In the genomic region with DNA sequence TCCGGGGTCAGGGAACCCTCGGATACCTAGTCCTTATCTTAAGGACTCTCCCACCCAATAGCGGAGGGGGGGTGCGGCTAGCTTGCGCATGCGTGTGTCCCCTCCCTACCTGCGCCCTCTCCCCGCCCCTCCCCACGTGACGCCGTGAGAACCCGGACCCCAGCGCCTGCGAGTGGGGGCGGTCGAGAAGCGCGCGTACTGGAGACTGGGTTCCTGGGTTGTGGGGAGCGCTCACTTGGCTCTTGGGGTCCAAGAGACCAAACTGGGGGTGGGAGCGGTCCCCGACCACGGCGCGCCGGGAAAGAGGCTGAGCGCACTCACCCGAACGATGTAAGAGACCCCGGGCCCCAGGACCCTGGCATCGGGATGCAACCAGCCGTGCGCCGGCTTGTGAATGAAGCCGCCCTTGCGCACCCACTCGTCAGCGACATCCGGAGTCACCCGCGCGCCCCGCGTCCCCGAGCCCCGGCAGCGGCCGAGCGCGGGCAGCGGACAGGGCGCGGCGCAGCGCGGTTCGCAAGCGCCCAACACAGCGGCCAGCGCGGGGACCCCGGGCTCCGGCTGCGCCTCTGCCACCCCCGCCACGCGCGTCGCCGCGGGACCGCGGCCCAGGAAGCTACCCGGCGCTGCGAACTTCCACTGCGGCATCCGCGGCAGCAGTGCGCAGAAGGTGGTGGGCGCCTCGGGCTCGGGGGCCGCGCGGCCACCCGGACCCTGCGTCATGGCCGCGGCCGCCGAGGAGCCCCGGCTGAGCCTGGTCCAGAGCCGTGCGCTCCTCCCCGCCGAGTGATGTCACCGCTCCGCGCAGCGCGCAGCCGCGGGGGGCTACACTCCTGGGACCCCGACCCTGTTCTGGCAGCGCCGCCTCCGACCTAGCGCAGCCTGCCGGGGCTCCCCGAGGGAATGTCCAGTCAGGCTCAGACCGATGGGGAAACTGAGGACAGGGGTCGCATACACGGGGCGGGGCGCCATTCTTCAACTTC, we compare ENCODE assay signal across 7 mouse cellular contexts. TPM values are rescaled to one million over a fixed set of nuclear protein-coding genes. Genes with fewer than 3 reads are reported as not detected.
DNase-seq lines count a peak whose midpoint lies in the region; ATAC-seq lines count a peak whose summit lies in the region.

Gene Shc2 (minus strand): TSS at position 791 of the 983 bp plus-strand sequence.

- peak within 1 kb of the TSS; percentile 88 for H3K4me2 ChIP-seq in forebrain, embryonic 16.5 days (ENCODE audit: low read length)
- H3K4me2 ChIP-seq in hindbrain, embryonic 12.5 days (replicated peaks) = peak within 1 kb of the TSS; percentile 86
- peak within 1 kb of the TSS; percentile 86 for H3K4me2 ChIP-seq in neural tube, embryonic 12.5 days (replicated peaks)

- H3K4me1 ChIP-seq in forebrain, embryonic 16.5 days (replicated peaks; ENCODE audit: control insufficient read depth, insufficient read depth, low read length) = peaks cover 16% of the 10 kb centered on the region
- peaks cover 21% of the 10 kb centered on the region for H3K4me1 ChIP-seq in hindbrain, embryonic 12.5 days
- peaks cover 35% of the 10 kb centered on the region for H3K4me1 ChIP-seq in limb, embryonic 10.5 days
- peaks cover 14% of the 10 kb centered on the region; the same call in 1 of the 2 replicates for H3K4me1 ChIP-seq in neural tube, embryonic 12.5 days

- H3K4me3 ChIP-seq in forebrain, embryonic 16.5 days (replicated peaks; ENCODE audit: low read length) = peak within 1 kb of the TSS; percentile 62
- H3K4me3 ChIP-seq in hindbrain, embryonic 12.5 days = peak within 1 kb of the TSS; percentile 77
- peak within 1 kb of the TSS; percentile 83 for H3K4me3 ChIP-seq in limb, embryonic 10.5 days
- peak within 1 kb of the TSS; percentile 63 for H3K4me3 ChIP-seq in neural tube, embryonic 12.5 days

- H3K27me3 ChIP-seq in forebrain, embryonic 16.5 days (replicated peaks; ENCODE audit: control insufficient read depth, insufficient read depth, low read length) = peaks cover 12% of the 10 kb centered on the region
- H3K27me3 ChIP-seq in hindbrain, embryonic 12.5 days = peaks cover 25% of the 10 kb centered on the region
- peaks cover 43% of the 10 kb centered on the region for H3K27me3 ChIP-seq in limb, embryonic 10.5 days (ENCODE audit: low read depth, poor library complexity, severe bottlenecking)
- peaks cover 26% of the 10 kb centered on the region for H3K27me3 ChIP-seq in neural tube, embryonic 12.5 days (replicated peaks)

- H3K9me3 ChIP-seq in forebrain, embryonic 16.5 days (ENCODE audit: control insufficient read depth, low read length) = no peaks in the 10 kb centered on the region
- H3K9me3 ChIP-seq in hindbrain, embryonic 12.5 days (replicated peaks) = no peaks in the 10 kb centered on the region
- H3K9me3 ChIP-seq in limb, embryonic 10.5 days (replicated peaks) = no peaks in the 10 kb centered on the region
- no peaks in the 10 kb centered on the region for H3K9me3 ChIP-seq in neural tube, embryonic 12.5 days

- peak within 1 kb of the TSS; percentile 83 for H3K27ac ChIP-seq in forebrain, embryonic 16.5 days (ENCODE audit: low read length)
- H3K27ac ChIP-seq in hindbrain, embryonic 12.5 days = peak within 1 kb of the TSS; percentile 92
- H3K27ac ChIP-seq in limb, embryonic 10.5 days = peak within 1 kb of the TSS; percentile 85
- H3K27ac ChIP-seq in neural tube, embryonic 12.5 days = peak within 1 kb of the TSS; percentile 86

- peak; percentile 47 for DNase-seq in adrenal gland, postnatal 10 days
- DNase-seq in cerebellum, adult 11 months = peak; percentile 80
- peak; percentile 84 for DNase-seq in limb, embryonic 10.5 days (ENCODE audit: low spot score)
- DNase-seq in natural killer cell, adult 2 months (ENCODE audit: low spot score in 2 of 2) = no peak

- peak within 1 kb of the TSS; percentile 76 for H3K9ac ChIP-seq in forebrain, embryonic 16.5 days (replicated peaks; ENCODE audit: low read depth, low read length)
- peak within 1 kb of the TSS; percentile 80 for H3K9ac ChIP-seq in hindbrain, embryonic 12.5 days
- peak within 1 kb of the TSS; percentile 80 for H3K9ac ChIP-seq in neural tube, embryonic 12.5 days

- peak; percentile 89 for ATAC-seq in forebrain, embryonic 16.5 days
- peak; percentile 87 for ATAC-seq in hindbrain, embryonic 12.5 days (ENCODE audit: low FRiP score)
- ATAC-seq in neural tube, embryonic 12.5 days (ENCODE audit: low FRiP score, low read depth) = peak; percentile 87

- no peaks in the 10 kb centered on the region for H3K36me3 ChIP-seq in forebrain, embryonic 16.5 days (ENCODE audit: control insufficient read depth, insufficient read depth)
- no peaks in the 10 kb centered on the region for H3K36me3 ChIP-seq in hindbrain, embryonic 12.5 days
- H3K36me3 ChIP-seq in limb, embryonic 10.5 days = no peaks in the 10 kb centered on the region
- no peaks in the 10 kb centered on the region for H3K36me3 ChIP-seq in neural tube, embryonic 12.5 days

- under 1% methylated on average over 111 of the region's 116 CpGs for WGBS in forebrain, embryonic 16.5 days
- WGBS in hindbrain, embryonic 12.5 days = under 1% methylated on average over 114 of the region's 116 CpGs
- WGBS in limb, embryonic 10.5 days = under 1% methylated on average over 115 of the region's 116 CpGs
- under 1% methylated on average over 112 of the region's 116 CpGs for WGBS in neural tube, embryonic 12.5 days

RNA-seq across cellular contexts. Expression of gene Shc2, which starts in this region (rescaled TPM):
- total RNA-seq in adrenal gland, postnatal 10 days (2021) = 1 to 10 TPM; 5.6 to 8.4 TPM
- 12.3 and 16.0 TPM in 2 replicates for polyA plus RNA-seq in forebrain, embryonic 16.5 days (2015; fragmentation: Nextera tagmentation; extraction: Ambion mirVana)
- 30.3 and 33.0 TPM in 2 replicates for polyA plus RNA-seq in hindbrain, embryonic 12.5 days (2016; fragmentation: Nextera tagmentation; extraction: Ambion mirVana)
- polyA plus RNA-seq in limb, embryonic 10.5 days (2016; fragmentation: Nextera tagmentation; extraction: Ambion mirVana) = 7.8 and 8.6 TPM in 2 replicates
- 35.5 and 43.9 TPM in 2 replicates for polyA plus RNA-seq in neural tube, embryonic 12.5 days (2016; fragmentation: Nextera tagmentation; extraction: Ambion mirVana)

Comparison
In these comparisons a context has a peak if more than half of its experiments do, and no peak if none do; other contexts are left out.
1. DNase-seq: peak in adrenal gland, postnatal 10 days (single experiment), cerebellum, adult 11 months (single experiment) and limb, embryonic 10.5 days (single experiment); none in natural killer cell, adult 2 months (0 of 2).
2. Peak in every context shown above with its lines, with median percentiles within 50 percentile points of each other: ATAC-seq, H3K27ac ChIP-seq, H3K4me2 ChIP-seq, H3K4me3 ChIP-seq and H3K9ac ChIP-seq.